Mouse (Mus musculus) intestine, embryonic 14.5 days (tissue): ENCODE results near the gene Ldb2. TPM values are rescaled to one million over a fixed set of nuclear protein-coding genes. Genes with fewer than 3 reads are reported as not detected.

ENCODE experiments used
- ATAC-seq: fragments of 200-750 bp; cut with Nextera tagmentation; replicated peaks from 2 replicates; pipeline ENCODE4 v1.8.0; 2017; ENCODE audit warnings: low read depth, moderate number of reproducible peaks, moderate TSS enrichment, moderate library complexity; ENCODE audit not compliant: low FRiP score, low TSS enrichment
- DNase-seq: peaks from one replicate; pipeline ENCODE4 v3.0.0-alpha.2; 2018; ENCODE audit warnings: low spot score
- H3K27ac ChIP-seq: fragments of 300-500 bp; sonication (generic); 2 replicates; pipeline ENCODE4 v1.5.1; 2014; ENCODE audit warnings: low read depth, mild to moderate bottlenecking, control low read depth
- H3K27me3 ChIP-seq: fragments of 300-500 bp; sonication (generic); replicated peaks from 2 replicates; pipeline ENCODE4 v1.6.1; 2014; ENCODE audit warnings: low read length, control low read depth; ENCODE audit not compliant: control insufficient read depth, insufficient read depth
- H3K36me3 ChIP-seq: fragments of 300-500 bp; sonication (generic); 2 replicates; pipeline ENCODE4 v1.6.1; 2014; ENCODE audit warnings: low read length, control low read depth; ENCODE audit not compliant: control insufficient read depth, insufficient read depth
- H3K4me1 ChIP-seq: fragments of 300-500 bp; sonication (generic); replicated peaks from 2 replicates; pipeline ENCODE4 v1.6.1; 2014; ENCODE audit warnings: low read length, control low read depth, mixed read lengths; ENCODE audit not compliant: control insufficient read depth, insufficient read depth
- H3K4me2 ChIP-seq: fragments of 300-500 bp; sonication (generic); 2 replicates; pipeline ENCODE4 v1.6.1; 2014; ENCODE audit warnings: low read length
- H3K4me3 ChIP-seq: fragments of 300-500 bp; sonication (generic); 2 replicates; pipeline ENCODE4 v1.5.1; 2014; ENCODE audit warnings: low read depth, low read length, control low read depth, mixed read lengths
- H3K9ac ChIP-seq: fragments of 300-500 bp; sonication (generic); 2 replicates; pipeline ENCODE4 v1.6.1; 2014; ENCODE audit warnings: mild to moderate bottlenecking, low read length
- H3K9me3 ChIP-seq: fragments of 300-500 bp; sonication (generic); 2 replicates; pipeline ENCODE4 v1.6.1; 2016; ENCODE audit warnings: low read length, control low read depth; ENCODE audit not compliant: control insufficient read depth
- whole genome bisulfite sequencing: fragments of 180-500 bp; shearing (Covaris S2); extraction: QIAGEN DNeasy Blood & Tissue Kit; methylation state at CpG from one replicate; pipeline ENCODE4 v1.1.7; 2014; 5-methylcytosine and 5-hydroxymethylcytosine counted together
- polyA plus RNA-seq: library from polyadenylated mRNA; unstranded; fragments of >200 nt; fragmentation: Nextera tagmentation; extraction: Ambion mirVana; gene quantifications from 2 replicates; pipeline ENCODE4 v1.2.1, GENCODE M21; 2014

The Ldb2 gene
- polyA plus RNA-seq, 1 experiment from 2014 or later, result 61.9 TPM

DNA sequence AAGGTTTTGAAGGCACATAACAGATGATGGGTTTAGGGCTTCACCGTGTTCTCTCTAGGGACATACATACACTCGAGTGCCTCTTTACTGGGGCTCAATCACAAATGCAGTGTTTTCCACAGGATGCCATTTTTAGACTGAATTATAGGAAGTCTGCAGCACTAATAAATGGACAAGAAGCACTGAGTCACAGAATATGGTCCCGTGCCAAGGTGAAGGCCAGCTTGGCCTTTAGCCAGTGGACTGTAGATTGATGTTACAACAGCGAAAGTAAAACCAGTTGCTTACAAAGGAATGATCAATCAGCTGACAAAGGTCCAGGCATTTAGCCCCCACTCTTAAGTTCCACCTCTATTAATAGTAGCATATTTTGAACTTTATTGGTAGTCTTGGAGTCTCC is 304.4 kb downstream of the Ldb2 start:
- H3K4me1 ChIP-seq, result no peaks in the 10 kb centered on the region
- no peak for DNase-seq
- no peak overlapping the region for H3K4me3 ChIP-seq
- no peak overlapping the region for H3K9ac ChIP-seq
- no peaks in the 10 kb centered on the region for H3K9me3 ChIP-seq
- no peaks in the 10 kb centered on the region for H3K27me3 ChIP-seq
- no peaks in the 10 kb centered on the region for H3K36me3 ChIP-seq
- H3K27ac ChIP-seq, result no peak overlapping the region
- no peak overlapping the region for H3K4me2 ChIP-seq
- 59% methylated on average over 4 of the region's 4 CpGs for WGBS
- no peak for ATAC-seq

GRCm38 (mm10) chr5:44494133-44494532 is 305.3 kb downstream of the Ldb2 start:
- no peak for ATAC-seq
- H3K36me3 ChIP-seq, result no peaks in the 10 kb centered on the region
- no peak overlapping the region for H3K4me2 ChIP-seq
- H3K27ac ChIP-seq, result no peak overlapping the region
- H3K4me3 ChIP-seq, result no peak overlapping the region
- H3K4me1 ChIP-seq, result no peaks in the 10 kb centered on the region
- no peaks in the 10 kb centered on the region for H3K9me3 ChIP-seq
- DNase-seq, result no peak
- WGBS, result 64% methylated on average over 9 of the region's 9 CpGs
- no peak overlapping the region for H3K9ac ChIP-seq
- no peaks in the 10 kb centered on the region for H3K27me3 ChIP-seq

- ATAC-seq, result no peak
- no peaks in the 10 kb centered on the region for H3K36me3 ChIP-seq
- DNase-seq, result no peak
- no peaks in the 10 kb centered on the region for H3K9me3 ChIP-seq
- 97% methylated on average over 1 of the region's 1 CpGs for WGBS
- no peak overlapping the region for H3K4me2 ChIP-seq
- H3K4me1 ChIP-seq, result no peaks in the 10 kb centered on the region
- no peak overlapping the region for H3K27ac ChIP-seq
- no peak overlapping the region for H3K4me3 ChIP-seq
- no peaks in the 10 kb centered on the region for H3K27me3 ChIP-seq
- H3K9ac ChIP-seq, result no peak overlapping the region
These were observed 308.0 kb downstream of the Ldb2 start for GRCm38 (mm10) chr5:44491526-44491925.

GRCm38 (mm10) chr5:44490462-44490861 is 309.0 kb downstream of the Ldb2 start:
- DNase-seq (no peak), ATAC-seq (no peak)
- H3K4me3 ChIP-seq, result no peak overlapping the region
- no peaks in the 10 kb centered on the region for H3K9me3 ChIP-seq
- no peak overlapping the region for H3K9ac ChIP-seq
- WGBS, result 95% methylated on average over 6 of the region's 6 CpGs
- H3K36me3 ChIP-seq, result no peaks in the 10 kb centered on the region
- no peaks in the 10 kb centered on the region for H3K27me3 ChIP-seq
- H3K4me1 ChIP-seq, result no peaks in the 10 kb centered on the region
- no peak overlapping the region for H3K4me2 ChIP-seq
- no peak overlapping the region for H3K27ac ChIP-seq

GRCm38 (mm10) chr5:44483426-44484106 is 315.9 kb downstream of the Ldb2 start:
- no peaks in the 10 kb centered on the region for H3K4me1 ChIP-seq
- no peaks in the 10 kb centered on the region for H3K9me3 ChIP-seq
- H3K4me2 ChIP-seq, result no peak overlapping the region
- 0 out of 2 replicates have a peak, but pooled peaks cover 3% of the 10 kb centered on the region for H3K36me3 ChIP-seq
- no peak for DNase-seq
- ATAC-seq, result no peak
- H3K27ac ChIP-seq, result no peak overlapping the region
- 65% methylated on average over 11 of the region's 11 CpGs for WGBS
- no peaks in the 10 kb centered on the region for H3K27me3 ChIP-seq
- no peak overlapping the region for H3K9ac ChIP-seq
- no peak overlapping the region for H3K4me3 ChIP-seq

- H3K9me3 ChIP-seq, result no peaks in the 10 kb centered on the region
- no peak overlapping the region for H3K4me3 ChIP-seq
- H3K27ac ChIP-seq, result no peak overlapping the region
- 84% methylated on average over 4 of the region's 4 CpGs for WGBS
- H3K9ac ChIP-seq, result no peak overlapping the region
- no peak for ATAC-seq
- H3K4me2 ChIP-seq, result no peak overlapping the region
- H3K4me1 ChIP-seq, result no peaks in the 10 kb centered on the region
- no peak for DNase-seq
- no peaks in the 10 kb centered on the region for H3K27me3 ChIP-seq
- H3K36me3 ChIP-seq, result 0 out of 2 replicates have a peak, but pooled peaks cover 4% of the 10 kb centered on the region
These were observed 318.1 kb downstream of the Ldb2 start for GRCm38 (mm10) chr5:44481406-44481805.

GRCm38 (mm10) chr5:44476356-44476755 is 323.1 kb downstream of the Ldb2 start:
- no peak for DNase-seq
- Histone ChIP-seq H3K4me3 (no peak overlapping the region), H3K27ac (no peak overlapping the region), H3K27me3 (no peaks in the 10 kb centered on the region), H3K9me3 (no peaks in the 10 kb centered on the region), H3K4me1 (no peaks in the 10 kb centered on the region), H3K9ac (no peak overlapping the region), H3K4me2 (no peak overlapping the region), H3K36me3 (peaks cover 8% of the 10 kb centered on the region; the same call in 1 of the 2 replicates)
- 26% methylated on average over 4 of the region's 4 CpGs for WGBS
- ATAC-seq, result no peak

- H3K4me2 ChIP-seq, result no peak overlapping the region
- WGBS, result 100% methylated on average over 1 of the region's 1 CpGs
- no peak overlapping the region for H3K9ac ChIP-seq
- no peak overlapping the region for H3K4me3 ChIP-seq
- H3K9me3 ChIP-seq, result no peaks in the 10 kb centered on the region
- DNase-seq (no peak), ATAC-seq (no peak)
- no peaks in the 10 kb centered on the region for H3K4me1 ChIP-seq
- H3K27ac ChIP-seq, result no peak overlapping the region
- no peaks in the 10 kb centered on the region for H3K27me3 ChIP-seq
- peaks cover 8% of the 10 kb centered on the region; the same call in 1 of the 2 replicates for H3K36me3 ChIP-seq
These were observed 323.9 kb downstream of the Ldb2 start for GRCm38 (mm10) chr5:44475543-44475942.
